Mouse (Mus musculus) left cerebral cortex, adult 8-10 months (tissue): ENCODE measurements at regions not wholly inside any gene's neighbourhood (a gene's known extent, or its start where the extent isn't known, plus 50 kb on each side); places are given as distances from the start of the nearest gene placed in this dataset.

Experiments
- DNase-seq, 2 experiments: peaks; one replicate each; pipeline ENCODE4 v3.0.0; 2022; ENCODE audit warnings: low spot score in 2 of 2

GRCm38 (mm10) chr1:190526634-190527033 is 356.1 kb upstream of the Prox1 start:
- DNase-seq, result no peak

- DNase-seq, result no peak
Observed at GRCm38 (mm10) chr1:190526046-190526445, 355.5 kb upstream of the Prox1 start.

GRCm38 (mm10) chr1:190500106-190500505 is 329.6 kb upstream of the Prox1 start:
- no peak for DNase-seq

- DNase-seq, result no peak
Observed at GRCm38 (mm10) chr1:190497474-190497873, 327.0 kb upstream of the Prox1 start.

- DNase-seq, result no peak
Observed at GRCm38 (mm10) chr1:190495741-190496520, 325.4 kb upstream of the Prox1 start.

- no peak for DNase-seq
Observed at GRCm38 (mm10) chr1:190486551-190487104, 316.1 kb upstream of the Prox1 start.

- DNase-seq, result no peak
Observed at GRCm38 (mm10) chr1:190483366-190483765, 312.9 kb upstream of the Prox1 start.

GRCm38 (mm10) chr1:190481071-190481470 is 310.6 kb upstream of the Prox1 start:
- no peak for DNase-seq

GRCm38 (mm10) chr1:190480601-190481000 is 310.1 kb upstream of the Prox1 start:
- DNase-seq, result no peak

GRCm38 (mm10) chr1:190472761-190473160 is 302.2 kb upstream of the Prox1 start:
- DNase-seq, result no peak

- no peak for DNase-seq
Observed at GRCm38 (mm10) chr1:190470336-190470735, 299.8 kb upstream of the Prox1 start.

- DNase-seq, result no peak
Observed at GRCm38 (mm10) chr1:190457541-190458061, 287.1 kb upstream of the Prox1 start.

GRCm38 (mm10) chr1:190453549-190453948 is 283.0 kb upstream of the Prox1 start:
- no peak for DNase-seq

GRCm38 (mm10) chr1:190452115-190452842 is 281.8 kb upstream of the Prox1 start:
- DNase-seq, result no peak

GRCm38 (mm10) chr1:190448263-190448662 is 277.7 kb upstream of the Prox1 start:
- no peak for DNase-seq

- DNase-seq, result no peak
Observed at GRCm38 (mm10) chr1:190447253-190447652, 276.7 kb upstream of the Prox1 start.

GRCm38 (mm10) chr1:190446676-190447075 is 276.2 kb upstream of the Prox1 start:
- no peak for DNase-seq

GRCm38 (mm10) chr1:190444366-190444765 is 273.9 kb upstream of the Prox1 start:
- DNase-seq, result no peak

GRCm38 (mm10) chr1:190443234-190443633 is 272.7 kb upstream of the Prox1 start:
- DNase-seq, result no peak

GRCm38 (mm10) chr1:190442166-190442565 is 271.7 kb upstream of the Prox1 start:
- no peak for DNase-seq

GRCm38 (mm10) chr1:190438789-190439188 is 268.3 kb upstream of the Prox1 start:
- no peak for DNase-seq

- DNase-seq, result no peak
Observed at GRCm38 (mm10) chr1:190422874-190423273, 252.4 kb upstream of the Prox1 start.
